Mouse (Mus musculus) Patski (cell line): ENCODE results near the gene Armh4. TPM values are rescaled to one million over a fixed set of nuclear protein-coding genes. Genes with fewer than 3 reads are reported as not detected.
"Not testable (repeated sequence)": the region's sequence is repeated elsewhere in the genome, so short reads cannot be mapped to it uniquely, and the experiment has no call there.

ENCODE experiments used
- ATAC-seq: fragments of 100-300 bp; one replicate; pipeline ENCODE4 v1.8.0; 2021
- CTCF ChIA-PET: fragments of 350-600 bp; sonication (Branson Sonifier 250); formaldehyde crosslinking; loops from one replicate; lab custom pipeline; 2022; ENCODE audit warnings: inconsistent platforms; lab: Charles Lee
- POLR2A ChIA-PET: fragments of 350-600 bp; sonication (Branson Sonifier 250); formaldehyde crosslinking; loops from one replicate; lab custom pipeline; 2022; ENCODE audit warnings: antibody characterized with exemption, inconsistent platforms; lab: Charles Lee
- DNase-seq: peaks from one replicate; pipeline ENCODE4 v3.0.0-alpha.2; 2011; ENCODE audit warnings: low read depth, low spot score
- H3K27me3 ChIP-seq: fragments of 371-371 bp; one replicate; pipeline ENCODE4 v1.5.1; 2021
- CTCF ChIP-seq: fragments of 100-300 bp; IDR thresholded peaks from one replicate; pipeline ENCODE4 v1.5.1; 2021
- in situ Hi-C: fragments of 300-500 bp; cut with MboI; formaldehyde crosslinking; loops from 3 replicates; pipeline ENCODE4 v1.11.1; 2018; ENCODE audit warnings: low pct_unique_long_range_greater_than_20kb, mixed read lengths
- polyA plus RNA-seq: library from polyadenylated mRNA; unstranded; gene quantifications from one replicate; pipeline ENCODE4 v1.2.3, GENCODE M21; 2021

Gene Armh4
- not detected for polyA plus RNA-seq

- CTCF ChIA-PET: no interaction called here
- peak; percentile 4 for ATAC-seq
- no peak for DNase-seq
- H3K27me3 ChIP-seq: peaks cover 25% of the 10 kb centered on the region
- in situ Hi-C loops: no loop called here
- TF ChIP-seq CTCF: no peak
- POLR2A ChIA-PET: no interaction called here
These were observed at the start of gene Armh4 for GRCm38 (mm10) chr14:49782715-49783531. Armh4 (minus strand) TSS chr14:49783383.

DNA sequence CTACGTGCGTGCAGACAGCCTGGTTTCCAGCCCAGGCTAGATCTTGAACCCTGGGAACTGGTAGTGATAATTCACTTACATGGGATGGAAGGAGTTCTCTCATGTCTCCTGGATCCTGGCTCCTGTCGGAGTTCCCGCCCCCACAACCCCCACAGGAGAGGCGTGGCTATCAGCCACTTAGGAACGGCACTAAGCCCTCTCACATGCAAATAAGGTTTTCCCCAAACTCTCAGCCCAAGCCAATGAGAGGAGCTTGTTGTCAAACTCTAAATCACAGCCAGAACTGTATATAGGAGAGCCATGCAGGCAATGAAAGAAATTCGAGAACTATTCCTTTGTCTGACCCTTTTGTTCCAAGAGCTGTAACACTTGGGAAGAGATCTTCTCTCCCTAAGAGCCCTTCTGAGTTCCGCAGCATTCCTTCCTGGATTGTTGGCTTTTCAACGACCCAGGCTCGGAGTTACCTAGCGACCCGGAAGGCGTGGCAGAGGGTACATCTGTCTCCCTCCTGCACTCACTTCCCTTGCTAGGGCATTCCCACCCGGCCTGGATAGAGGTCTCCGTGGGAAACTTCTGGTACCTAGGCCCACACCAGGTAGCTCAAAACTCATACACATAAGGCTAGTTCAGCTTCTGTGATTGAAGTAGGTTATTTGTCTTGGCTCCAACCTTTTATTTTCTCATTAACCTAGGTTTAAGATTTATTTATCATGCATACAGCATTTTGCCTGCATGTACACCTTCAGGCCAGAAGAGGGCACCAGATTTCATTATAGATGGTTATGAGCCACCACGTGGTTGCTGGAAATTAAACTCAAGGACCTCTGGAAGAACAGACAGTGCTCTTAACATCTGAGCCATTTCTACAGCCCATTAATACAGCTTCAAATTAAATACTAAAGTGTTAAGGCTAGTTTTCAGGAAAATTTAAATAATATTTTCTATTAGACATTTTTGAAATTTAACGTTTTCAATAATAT, 46.3 kb upstream of the Armh4 start:
- no peak for ATAC-seq
- DNase-seq: no peak
- in situ Hi-C loops: loop anchor here (25.0 kb wide), 1 partner anchor 958 kb away; the partner anchor contains the start of gene Ttc5
- peak; percentile 24 for TF ChIP-seq CTCF
- CTCF ChIA-PET: no interaction called here
- POLR2A ChIA-PET: no interaction called here
- no peaks in the 10 kb centered on the region for H3K27me3 ChIP-seq

DNA sequence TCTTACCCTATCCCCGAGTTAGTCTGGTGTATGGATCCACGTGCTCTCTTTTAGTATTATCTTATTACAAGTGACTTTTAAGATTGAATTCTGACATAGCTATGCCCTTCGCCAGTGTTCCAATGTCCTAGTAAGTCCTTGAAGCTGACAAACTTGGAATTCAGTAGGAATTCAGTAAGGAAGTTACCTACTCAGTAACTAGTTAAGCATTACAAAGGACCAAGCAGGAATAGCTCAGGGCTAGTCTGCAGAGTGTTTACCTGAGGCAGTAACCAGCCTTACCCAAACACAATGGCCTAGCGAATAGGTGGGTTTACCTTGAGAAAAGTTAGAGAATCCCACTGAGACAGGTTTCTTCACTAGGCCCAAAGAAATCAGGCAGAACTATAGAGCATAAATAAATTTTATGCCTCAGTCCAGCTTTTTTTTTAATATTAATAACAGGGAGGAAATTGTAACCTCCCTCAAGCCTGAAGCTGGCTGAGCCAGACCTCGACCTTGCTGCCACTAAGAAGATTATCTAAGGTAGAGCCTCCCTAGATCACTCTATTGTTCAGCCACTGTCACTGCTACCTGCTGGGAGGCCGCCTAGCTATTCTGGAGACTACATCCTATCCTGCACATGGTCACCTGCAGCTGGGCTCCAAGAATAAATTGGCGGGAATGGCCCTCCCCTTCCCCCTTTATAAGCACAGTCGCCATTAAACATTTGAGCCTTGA, 36.7 kb upstream of the Armh4 start:
- DNase-seq, ATAC-seq, H3K27me3 ChIP-seq, in situ Hi-C loops, CTCF ChIA-PET, POLR2A ChIA-PET: not testable (repeated sequence)

- in situ Hi-C loops, ATAC-seq, POLR2A ChIA-PET, H3K27me3 ChIP-seq, CTCF ChIA-PET, DNase-seq: not testable (repeated sequence)
These were observed 35.6 kb upstream of the Armh4 start for GRCm38 (mm10) chr14:49818713-49819208.

DNA sequence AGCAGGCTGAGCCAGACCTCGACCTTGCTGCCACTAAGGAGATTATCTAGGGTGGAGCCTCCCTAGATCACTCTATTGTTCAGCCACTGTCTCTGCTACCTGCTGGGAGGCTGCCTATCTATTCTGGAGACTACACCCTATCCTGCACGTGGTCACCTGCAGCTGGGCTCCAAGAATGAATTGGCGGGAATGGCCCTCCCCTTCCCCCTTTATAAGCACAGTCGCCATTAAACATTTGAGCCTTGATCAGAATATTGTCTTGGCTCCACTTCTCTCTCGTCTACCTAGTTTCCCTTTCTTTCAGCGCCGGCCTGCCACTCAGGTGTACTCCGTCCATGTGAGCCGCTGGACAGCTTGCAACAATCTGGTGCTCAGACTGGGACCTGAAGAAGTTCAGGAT, 29.8 kb upstream of the Armh4 start:
- H3K27me3 ChIP-seq, ATAC-seq, in situ Hi-C loops, DNase-seq, CTCF ChIA-PET, POLR2A ChIA-PET: not testable (repeated sequence)

GRCm38 (mm10) chr14:49805051-49805450, 21.9 kb upstream of the Armh4 start:
- POLR2A ChIA-PET, DNase-seq, CTCF ChIA-PET, H3K27me3 ChIP-seq, ATAC-seq: not testable (repeated sequence)
- in situ Hi-C loops: loop anchor here (5.0 kb wide), 1 partner anchor 33 kb away; no protein-coding TSS in a partner anchor

GRCm38 (mm10) chr14:49801444-49801843, 18.3 kb upstream of the Armh4 start:
- in situ Hi-C loops: no loop called here
- no peak for ATAC-seq
- peak; percentile 47 for TF ChIP-seq CTCF
- ChIA-PET CTCF (interaction anchor here (0.6 kb wide), 1 partner anchor 15 kb away, joined by 3 read pairs; no protein-coding TSS in a partner anchor), POLR2A (interaction anchor here (0.6 kb wide), 1 partner anchor 1199 kb away, joined by 3 read pairs; no protein-coding TSS in a partner anchor)
- DNase-seq: no peak
- H3K27me3 ChIP-seq: no peaks in the 10 kb centered on the region

DNA sequence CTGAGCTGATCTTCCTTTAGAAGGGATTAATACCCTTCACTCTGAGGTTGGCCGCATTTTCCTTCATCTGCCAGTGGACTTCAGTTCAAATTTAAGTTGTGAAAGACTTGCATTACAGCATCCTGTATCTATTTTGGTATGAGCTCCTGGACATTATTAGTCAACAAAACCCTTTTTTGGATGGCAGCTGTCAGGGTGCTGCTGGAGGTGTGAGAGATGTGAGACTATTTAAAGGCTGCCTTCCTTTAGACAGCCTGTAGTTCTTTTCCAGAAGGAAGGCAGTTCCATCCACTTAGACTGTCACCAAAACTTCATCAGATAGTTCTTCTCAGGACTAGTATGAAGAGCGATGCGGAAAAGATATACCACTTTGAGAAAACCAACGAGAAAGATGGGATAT, 10.8 kb upstream of the Armh4 start:
- DNase-seq: no peak
- no peak for TF ChIP-seq CTCF
- peaks cover 3% of the 10 kb centered on the region for H3K27me3 ChIP-seq
- no peak for ATAC-seq
- in situ Hi-C loops: no loop called here
- ChIA-PET POLR2A (no interaction called here), CTCF (interaction anchor here (2.6 kb wide), 1 partner anchor 8 kb away, joined by 12 read pairs; no protein-coding TSS in a partner anchor)

DNA sequence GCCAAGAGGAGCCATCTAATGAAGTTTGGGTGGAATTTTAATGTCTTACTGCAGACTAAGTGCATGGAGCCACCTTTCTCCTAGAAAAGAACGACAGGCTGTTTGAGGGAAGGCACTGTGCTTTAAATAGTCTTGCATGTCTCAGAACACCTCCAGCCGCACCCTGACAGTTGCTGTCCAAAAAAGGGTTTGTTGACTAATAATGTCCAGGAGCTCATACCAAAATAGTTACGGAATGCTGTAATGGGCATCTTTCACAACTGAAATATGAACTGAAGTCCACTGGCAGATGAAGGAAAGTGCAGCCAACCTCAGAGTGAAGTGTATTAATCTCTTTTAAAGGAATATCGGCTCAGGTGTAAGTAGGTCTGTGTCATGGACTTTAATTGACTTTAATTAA, 7.4 kb upstream of the Armh4 start:
- DNase-seq (no peak), ATAC-seq (no peak)
- no peak for TF ChIP-seq CTCF
- ChIA-PET POLR2A (no interaction called here), CTCF (no interaction called here)
- in situ Hi-C loops: no loop called here
- H3K27me3 ChIP-seq: peaks cover 7% of the 10 kb centered on the region

DNA sequence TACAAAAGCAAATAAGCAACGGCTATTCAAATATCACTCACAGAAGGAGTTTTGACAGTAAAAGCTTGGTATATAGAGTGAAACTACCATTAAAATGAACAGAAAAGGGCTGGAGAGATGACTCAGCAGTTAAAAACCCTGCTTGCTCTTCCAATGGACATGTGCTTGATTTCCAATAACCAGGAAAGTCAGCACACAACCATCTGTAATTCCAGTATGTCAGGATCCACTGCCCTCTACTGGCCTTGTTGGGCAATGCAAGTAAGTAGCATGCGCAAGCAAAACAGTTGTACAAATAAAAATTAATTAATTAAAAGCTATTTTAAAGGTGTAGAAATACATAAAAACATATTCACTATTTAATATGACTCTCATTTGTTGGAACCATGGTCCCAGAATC, 2.6 kb upstream of the Armh4 start:
- in situ Hi-C loops: no loop called here
- peaks cover 18% of the 10 kb centered on the region for H3K27me3 ChIP-seq

More for the DNA sequence above, 2.6 kb upstream of the Armh4 start:
- CTCF ChIA-PET: interaction anchor here (0.6 to 1.9 kb wide), 10 partner anchors 9 to 555 kb away, joined by 3 to 12 read pairs (median 3); no protein-coding TSS in a partner anchor
- no peak for DNase-seq
- ATAC-seq: no peak
- TF ChIP-seq CTCF: peak; percentile 65
- POLR2A ChIA-PET: no interaction called here
